Mouse (Mus musculus) kidney, embryonic 15.5 days (tissue): Measurements from ENCODE around the gene Crb2. TPM values are rescaled to one million over a fixed set of nuclear protein-coding genes. Genes with fewer than 3 reads are reported as not detected.

Experiments used
- ATAC-seq: fragments of 200-750 bp; cut with Nextera tagmentation; replicated peaks from 2 replicates; pipeline ENCODE4 v1.8.0; 2017; ENCODE audit warnings: moderate TSS enrichment; ENCODE audit not compliant: low FRiP score
- H3K27ac ChIP-seq: fragments of 300-500 bp; sonication (generic); 2 replicates; pipeline ENCODE4 v1.5.1; 2015; ENCODE audit warnings: mild to moderate bottlenecking, inconsistent platforms
- H3K27me3 ChIP-seq: fragments of 300-500 bp; sonication (generic); 2 replicates; pipeline ENCODE4 v1.6.1; 2015; ENCODE audit warnings: inconsistent platforms
- H3K36me3 ChIP-seq: fragments of 300-500 bp; sonication (generic); 2 replicates; pipeline ENCODE4 v1.6.1; 2015; ENCODE audit warnings: inconsistent platforms
- H3K4me1 ChIP-seq: fragments of 300-500 bp; sonication (generic); 2 replicates; pipeline ENCODE4 v1.6.1; 2015; ENCODE audit warnings: inconsistent platforms
- H3K4me2 ChIP-seq: fragments of 300-500 bp; sonication (generic); 2 replicates; pipeline ENCODE4 v1.6.1; 2015; ENCODE audit warnings: moderate library complexity, mild to moderate bottlenecking, inconsistent platforms
- H3K4me3 ChIP-seq: fragments of 300-500 bp; sonication (generic); replicated peaks from 2 replicates; pipeline ENCODE4 v1.5.1; 2015; ENCODE audit warnings: mild to moderate bottlenecking, inconsistent platforms
- H3K9ac ChIP-seq: fragments of 300-500 bp; sonication (generic); 2 replicates; pipeline ENCODE4 v1.6.1; 2015; ENCODE audit warnings: mild to moderate bottlenecking, inconsistent platforms
- H3K9me3 ChIP-seq: fragments of 300-500 bp; sonication (generic); replicated peaks from 2 replicates; pipeline ENCODE4 v1.6.1; 2016; ENCODE audit warnings: inconsistent platforms
- WGBS: fragments of 180-500 bp; shearing (Covaris S2); methylation state at CpG from one replicate; pipeline ENCODE4 v1.1.7; 2015; ENCODE audit warnings: mixed read lengths; 5-methylcytosine and 5-hydroxymethylcytosine counted together
- polyA plus RNA-seq: library from polyadenylated mRNA; unstranded; fragments of >200 nt; fragmentation: Nextera tagmentation; extraction: Ambion mirVana; gene quantifications from 2 replicates; pipeline ENCODE4 v1.2.1, GENCODE M21; 2015

Gene Crb2
- polyA plus RNA-seq, 1 experiment from 2014 or later, result 4.1 TPM

- Histone ChIP-seq H3K4me3 (no peak overlapping the region), H3K4me2 (no peak overlapping the region), H3K9ac (no peak overlapping the region), H3K9me3 (no peaks in the 10 kb centered on the region), H3K27ac (no peak overlapping the region), H3K27me3 (no peaks in the 10 kb centered on the region), H3K36me3 (peaks cover 5% of the 10 kb centered on the region; the same call in 1 of the 2 replicates), H3K4me1 (peaks cover 3% of the 10 kb centered on the region; the same call in 1 of the 2 replicates)
- ATAC-seq, result no peak
- 83% methylated on average over 8 of the region's 8 CpGs for WGBS
Observed at GRCm38 (mm10) chr2:37814820-37815361, 38.8 kb downstream of the Crb2 start.

- Histone ChIP-seq H3K27ac (no peak overlapping the region), H3K9me3 (no peaks in the 10 kb centered on the region), H3K9ac (no peak overlapping the region), H3K4me2 (no peak overlapping the region), H3K27me3 (no peaks in the 10 kb centered on the region), H3K36me3 (peaks cover 5% of the 10 kb centered on the region; the same call in 1 of the 2 replicates), H3K4me3 (no peak overlapping the region), H3K4me1 (peaks cover 3% of the 10 kb centered on the region; the same call in 1 of the 2 replicates)
- WGBS, result 14% methylated on average over 3 of the region's 3 CpGs
- peak; percentile 53; the same call in 1 of the 2 replicates for ATAC-seq
Observed at GRCm38 (mm10) chr2:37815676-37816075, 39.6 kb downstream of the Crb2 start.

- Histone ChIP-seq H3K4me1 (no peaks in the 10 kb centered on the region), H3K9me3 (no peaks in the 10 kb centered on the region), H3K36me3 (0 out of 2 replicates have a peak, but pooled peaks cover 5% of the 10 kb centered on the region), H3K9ac (no peak overlapping the region), H3K27me3 (no peaks in the 10 kb centered on the region), H3K27ac (no peak overlapping the region), H3K4me2 (no peak overlapping the region), H3K4me3 (no peak overlapping the region)
- WGBS, result 17% methylated on average over 5 of the region's 5 CpGs
- ATAC-seq, result no peak
Observed at GRCm38 (mm10) chr2:37818761-37819525, 42.9 kb downstream of the Crb2 start.

GRCm38 (mm10) chr2:37819526-37820152 is 43.6 kb downstream of the Crb2 start:
- Histone ChIP-seq H3K27me3 (no peaks in the 10 kb centered on the region), H3K4me3 (no peak overlapping the region), H3K9ac (no peak overlapping the region), H3K4me2 (no peak overlapping the region), H3K36me3 (0 out of 2 replicates have a peak, but pooled peaks cover 5% of the 10 kb centered on the region), H3K27ac (no peak overlapping the region), H3K4me1 (no peaks in the 10 kb centered on the region), H3K9me3 (no peaks in the 10 kb centered on the region)
- 39% methylated on average over 4 of the region's 4 CpGs for WGBS
- ATAC-seq, result peak; percentile 78

GRCm38 (mm10) chr2:37822122-37822521 is 46.1 kb downstream of the Crb2 start:
- ATAC-seq, result no peak
- Histone ChIP-seq H3K4me3 (no peak overlapping the region), H3K4me1 (no peaks in the 10 kb centered on the region), H3K27me3 (no peaks in the 10 kb centered on the region), H3K9ac (no peak overlapping the region), H3K36me3 (no peaks in the 10 kb centered on the region), H3K9me3 (no peaks in the 10 kb centered on the region), H3K27ac (no peak overlapping the region), H3K4me2 (no peak overlapping the region)
- 73% methylated on average over 5 of the region's 5 CpGs for WGBS

GRCm38 (mm10) chr2:37823826-37824225 is 47.8 kb downstream of the Crb2 start:
- ATAC-seq, result no peak
- WGBS, result 77% methylated on average over 2 of the region's 2 CpGs
- peaks cover 3% of the 10 kb centered on the region; the same call in 1 of the 2 replicates for H3K4me1 ChIP-seq
- H3K36me3 ChIP-seq, result no peaks in the 10 kb centered on the region
- no peak overlapping the region for H3K4me2 ChIP-seq
- no peak overlapping the region for H3K27ac ChIP-seq
- no peak overlapping the region for H3K4me3 ChIP-seq
- no peaks in the 10 kb centered on the region for H3K9me3 ChIP-seq
- no peak overlapping the region for H3K9ac ChIP-seq
- H3K27me3 ChIP-seq, result no peaks in the 10 kb centered on the region

GRCm38 (mm10) chr2:37829758-37830275 is 53.8 kb downstream of the Crb2 start:
- Histone ChIP-seq H3K27ac (no peak overlapping the region; the same call in 1 of the 2 replicates), H3K4me2 (no peak overlapping the region), H3K4me1 (peaks cover 15% of the 10 kb centered on the region; the same call in 1 of the 2 replicates), H3K9ac (no peak overlapping the region), H3K27me3 (no peaks in the 10 kb centered on the region), H3K4me3 (no peak overlapping the region), H3K36me3 (0 out of 2 replicates have a peak, but pooled peaks cover 3% of the 10 kb centered on the region), H3K9me3 (no peaks in the 10 kb centered on the region)
- WGBS, result 61% methylated on average over 9 of the region's 9 CpGs
- ATAC-seq, result peak; percentile 52; the same call in 1 of the 2 replicates

- ATAC-seq, result no peak
- Histone ChIP-seq H3K27me3 (no peaks in the 10 kb centered on the region), H3K27ac (no peak overlapping the region), H3K9me3 (no peaks in the 10 kb centered on the region), H3K9ac (no peak overlapping the region), H3K4me2 (no peak overlapping the region), H3K36me3 (0 out of 2 replicates have a peak, but pooled peaks cover 3% of the 10 kb centered on the region), H3K4me1 (peaks cover 15% of the 10 kb centered on the region; the same call in 1 of the 2 replicates), H3K4me3 (no peak overlapping the region)
- WGBS, result 80% methylated on average over 10 of the region's 10 CpGs
Observed at GRCm38 (mm10) chr2:37832253-37832652, 56.2 kb downstream of the Crb2 start.

- Histone ChIP-seq H3K27ac (no peak overlapping the region), H3K4me3 (no peak overlapping the region), H3K9ac (no peak overlapping the region), H3K36me3 (0 out of 2 replicates have a peak, but pooled peaks cover 3% of the 10 kb centered on the region), H3K4me2 (no peak overlapping the region), H3K9me3 (no peaks in the 10 kb centered on the region), H3K4me1 (peaks cover 8% of the 10 kb centered on the region), H3K27me3 (no peaks in the 10 kb centered on the region)
- ATAC-seq, result no peak
- WGBS, result 91% methylated on average over 3 of the region's 3 CpGs
Observed at GRCm38 (mm10) chr2:37836926-37837325, 60.9 kb downstream of the Crb2 start.

- Histone ChIP-seq H3K9me3 (no peaks in the 10 kb centered on the region), H3K27me3 (no peaks in the 10 kb centered on the region), H3K4me2 (no peak overlapping the region), H3K27ac (no peak overlapping the region), H3K36me3 (0 out of 2 replicates have a peak, but pooled peaks cover 3% of the 10 kb centered on the region), H3K4me1 (peaks cover 14% of the 10 kb centered on the region), H3K9ac (no peak overlapping the region), H3K4me3 (no peak overlapping the region)
- ATAC-seq, result no peak
- WGBS, result 98% methylated on average over 3 of the region's 3 CpGs
Observed at GRCm38 (mm10) chr2:37837542-37837941, 61.5 kb downstream of the Crb2 start.

- no peaks in the 10 kb centered on the region for H3K9me3 ChIP-seq
- H3K4me3 ChIP-seq, result no peak overlapping the region
- 0 out of 2 replicates have a peak, but pooled peaks cover 3% of the 10 kb centered on the region for H3K36me3 ChIP-seq
- H3K9ac ChIP-seq, result no peak overlapping the region
- 81% methylated on average over 7 of the region's 7 CpGs for WGBS
- no peak overlapping the region for H3K4me2 ChIP-seq
- H3K4me1 ChIP-seq, result peaks cover 21% of the 10 kb centered on the region
- ATAC-seq, result no peak
- H3K27ac ChIP-seq, result no peak overlapping the region
- H3K27me3 ChIP-seq, result no peaks in the 10 kb centered on the region
Observed at GRCm38 (mm10) chr2:37838202-37838984, 62.3 kb downstream of the Crb2 start.
